Mouse (Mus musculus) embryonic fibroblast, embryonic 13.5 days (primary cell): Measurements from ENCODE around the gene 2210016F16Rik. TPM values are rescaled to one million over a fixed set of nuclear protein-coding genes. Genes with fewer than 3 reads are reported as not detected.
A peak's percentile ranks its signal among the peaks of the same experiment; 100 is the strongest.
"Not testable (repeated sequence)": the region's sequence is repeated elsewhere in the genome, so short reads cannot be mapped to it uniquely, and the experiment has no call there.

Source experiments
- H3K27ac ChIP-seq: 2 replicates; pipeline ENCODE4 v1.5.1; 2012; ENCODE audit warnings: low read length, control low read depth, inconsistent platforms; ENCODE audit not compliant: insufficient read depth
- H3K4me1 ChIP-seq: 2 replicates; pipeline ENCODE4 v1.6.1; 2011; ENCODE audit warnings: low read length; ENCODE audit not compliant: control insufficient read depth, insufficient read depth
- H3K4me3 ChIP-seq: 2 replicates; pipeline ENCODE4 v1.5.1; 2011; ENCODE audit warnings: mild to moderate bottlenecking, control low read depth, low read length; ENCODE audit not compliant: insufficient read depth
- CTCF ChIP-seq: IDR thresholded peaks from 2 replicates; pipeline ENCODE4 v1.5.1; 2011; ENCODE audit warnings: mild to moderate bottlenecking, control low read depth, low read length, moderate library complexity, borderline replicate concordance; ENCODE audit not compliant: insufficient read depth
- POLR2A ChIP-seq: IDR thresholded peaks from 2 replicates; pipeline ENCODE4 v1.6.1; 2011; ENCODE audit warnings: low read depth, mild to moderate bottlenecking, control low read depth, low read length, moderate library complexity
- polyA plus RNA-seq: library from polyadenylated mRNA; stranded (reverse); fragments of >200 nt; gene quantifications from 2 replicates; pipeline ENCODE4 v1.2.4, GENCODE M21; 2011; ENCODE audit warnings: low read depth; ENCODE audit not compliant: missing spikeins, insufficient read length

The 2210016F16Rik gene
- polyA plus RNA-seq, 1 experiment, result 17.3 TPM

DNA sequence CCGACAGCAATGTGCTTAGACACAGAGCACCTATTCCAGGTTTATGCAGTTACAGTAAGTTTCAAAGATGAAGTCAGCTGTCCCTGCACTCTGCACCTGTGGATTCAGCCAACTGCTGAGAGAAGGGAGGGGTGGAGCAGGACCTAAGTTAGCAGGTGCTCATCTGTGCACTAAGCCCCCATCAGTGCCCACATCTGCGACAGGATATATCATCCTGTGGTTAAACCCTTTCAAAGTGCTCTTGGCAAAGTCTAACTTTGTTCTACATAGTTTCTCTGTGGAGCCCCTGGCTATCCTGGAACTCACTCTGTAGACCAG lies 11.9 kb downstream of the 2210016F16Rik start:
- no peak overlapping the region for H3K27ac ChIP-seq
- no peak overlapping the region for H3K4me3 ChIP-seq
- TF ChIP-seq CTCF, result no peak
- TF ChIP-seq POLR2A, result no peak
- no peaks in the 10 kb centered on the region for H3K4me1 ChIP-seq

DNA sequence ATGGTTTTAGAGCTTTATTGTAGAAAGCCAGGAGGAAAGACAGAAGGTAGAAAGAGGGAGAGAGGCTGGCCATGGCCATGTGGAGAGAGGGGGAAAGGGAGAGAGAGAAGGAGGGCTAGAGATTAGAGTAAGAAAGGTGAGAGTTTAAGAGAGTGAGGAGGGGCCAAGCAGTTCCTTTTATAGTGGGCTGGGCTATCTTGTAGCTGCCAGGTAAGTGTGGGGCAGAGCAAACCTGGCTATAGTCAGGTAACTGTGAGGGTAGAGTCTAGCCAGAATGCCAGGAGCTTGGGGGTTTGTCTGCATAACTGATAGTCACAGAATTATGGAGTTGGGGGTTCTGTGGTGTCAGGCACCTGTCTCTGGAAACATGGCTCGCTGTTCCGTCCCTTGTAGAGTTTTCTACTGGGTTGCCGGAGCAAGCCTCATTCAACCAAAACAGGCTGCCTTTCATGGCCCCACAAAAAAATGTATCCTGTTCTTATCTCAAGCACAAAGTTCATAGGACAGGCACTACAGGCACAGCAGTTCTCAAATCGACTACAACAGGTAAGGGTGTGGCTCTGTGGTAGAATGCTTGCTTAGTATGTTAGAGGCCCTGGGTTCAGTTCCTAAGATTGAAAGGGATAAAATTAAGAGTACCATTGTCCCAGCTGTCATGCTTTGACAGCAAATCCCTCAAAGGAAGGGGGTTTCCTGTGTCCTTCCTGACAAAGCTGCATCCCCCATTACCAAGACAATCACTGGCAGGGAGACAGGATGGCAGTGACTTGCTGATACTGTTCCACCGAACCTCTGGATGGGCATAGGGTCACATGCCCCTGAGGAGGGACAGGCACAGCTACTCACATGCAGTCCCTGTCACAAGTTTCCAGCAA lies 12.5 kb downstream of the 2210016F16Rik start:
- no peak for TF ChIP-seq CTCF
- no peak for TF ChIP-seq POLR2A
- Histone ChIP-seq H3K4me3 (no peak overlapping the region), H3K4me1 (no peaks in the 10 kb centered on the region), H3K27ac (no peak overlapping the region)

DNA sequence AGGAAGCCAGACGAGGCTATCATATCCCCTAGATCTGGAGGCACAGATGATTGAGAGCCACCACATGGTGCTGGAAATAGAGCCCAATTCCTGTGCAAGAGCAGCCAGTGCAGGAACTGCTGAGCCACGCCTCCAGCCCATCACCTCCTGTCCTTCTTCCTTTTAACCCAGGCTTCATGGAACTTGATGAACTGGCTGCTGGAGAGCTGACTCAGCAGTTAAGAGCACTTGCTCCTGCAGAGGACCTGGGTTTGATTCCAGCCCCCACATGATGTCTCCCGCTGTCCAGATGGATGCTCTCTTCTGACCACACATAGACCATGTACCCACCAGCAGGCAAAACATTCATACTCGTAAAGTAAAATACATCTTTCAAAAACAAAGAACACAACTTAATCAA lies 16.2 kb downstream of the 2210016F16Rik start:
- no peak for TF ChIP-seq CTCF
- no peak for TF ChIP-seq POLR2A
- Histone ChIP-seq H3K4me3 (no peak overlapping the region), H3K4me1 (no peaks in the 10 kb centered on the region), H3K27ac (no peak overlapping the region)

DNA sequence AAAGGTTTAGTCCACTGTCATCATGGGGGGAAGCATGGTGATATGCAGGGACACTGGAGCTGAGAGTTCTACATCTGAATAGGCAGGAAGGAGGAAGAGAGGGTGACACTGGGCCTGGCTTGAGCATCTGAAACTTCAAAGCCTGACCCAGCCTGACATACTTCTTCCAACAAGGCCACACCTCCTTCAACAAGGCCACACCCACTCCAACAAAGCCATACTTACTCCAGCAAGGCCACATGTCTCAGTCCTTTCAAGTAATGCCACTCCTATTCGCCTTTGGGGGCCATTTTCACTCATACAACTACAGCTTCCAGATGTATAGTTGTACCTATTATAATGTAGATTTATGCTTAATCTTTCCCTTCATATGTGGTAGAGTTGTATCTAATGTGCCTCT lies 17.4 kb downstream of the 2210016F16Rik start:
- Histone ChIP-seq H3K4me3 (no peak overlapping the region), H3K4me1 (no peaks in the 10 kb centered on the region), H3K27ac (no peak overlapping the region)
- TF ChIP-seq CTCF, result no peak
- TF ChIP-seq POLR2A, result no peak

DNA sequence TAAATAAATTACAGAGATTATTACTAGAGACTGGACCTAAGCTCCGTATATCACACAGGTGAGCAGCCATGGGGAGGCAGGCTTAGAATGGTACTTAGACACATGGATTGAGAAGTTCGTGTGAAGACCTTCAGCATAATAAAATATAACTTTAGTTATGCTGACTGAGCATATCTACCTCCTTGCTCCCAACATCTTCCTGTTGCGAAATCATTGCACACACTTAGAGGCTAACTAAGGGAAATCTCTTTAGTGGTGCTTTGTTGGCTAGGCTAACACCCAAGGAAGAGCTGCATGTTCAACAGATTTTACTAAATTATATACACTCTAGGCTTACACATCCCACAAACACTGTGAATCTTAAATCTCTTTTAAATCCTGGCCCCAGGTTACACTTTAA lies 18.7 kb downstream of the 2210016F16Rik start:
- TF ChIP-seq CTCF (no peak), POLR2A (no peak)
- H3K27ac ChIP-seq, result no peak overlapping the region
- H3K4me1 ChIP-seq, result no peaks in the 10 kb centered on the region
- H3K4me3 ChIP-seq, result no peak overlapping the region

DNA sequence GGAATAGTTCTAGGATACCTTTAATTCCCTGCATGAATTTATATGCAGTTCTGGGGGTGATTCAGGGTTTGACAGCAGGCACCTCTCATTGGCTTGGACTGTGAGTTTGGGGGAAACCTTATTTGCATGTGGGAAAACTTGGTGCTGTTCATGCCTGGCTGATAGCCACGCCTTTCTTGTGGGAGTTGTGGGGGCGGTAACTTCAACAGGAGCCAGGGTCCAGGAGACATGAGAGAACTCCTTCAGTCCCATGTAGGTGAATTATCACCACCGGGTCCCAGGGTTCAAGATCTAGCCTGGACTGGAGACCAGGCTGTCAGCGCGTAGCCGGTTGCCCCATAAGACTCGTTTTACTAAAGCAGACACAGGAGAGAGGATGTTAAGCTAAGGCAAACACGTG lies 19.8 kb downstream of the 2210016F16Rik start:
- H3K4me3 ChIP-seq, result not testable (repeated sequence)

DNA sequence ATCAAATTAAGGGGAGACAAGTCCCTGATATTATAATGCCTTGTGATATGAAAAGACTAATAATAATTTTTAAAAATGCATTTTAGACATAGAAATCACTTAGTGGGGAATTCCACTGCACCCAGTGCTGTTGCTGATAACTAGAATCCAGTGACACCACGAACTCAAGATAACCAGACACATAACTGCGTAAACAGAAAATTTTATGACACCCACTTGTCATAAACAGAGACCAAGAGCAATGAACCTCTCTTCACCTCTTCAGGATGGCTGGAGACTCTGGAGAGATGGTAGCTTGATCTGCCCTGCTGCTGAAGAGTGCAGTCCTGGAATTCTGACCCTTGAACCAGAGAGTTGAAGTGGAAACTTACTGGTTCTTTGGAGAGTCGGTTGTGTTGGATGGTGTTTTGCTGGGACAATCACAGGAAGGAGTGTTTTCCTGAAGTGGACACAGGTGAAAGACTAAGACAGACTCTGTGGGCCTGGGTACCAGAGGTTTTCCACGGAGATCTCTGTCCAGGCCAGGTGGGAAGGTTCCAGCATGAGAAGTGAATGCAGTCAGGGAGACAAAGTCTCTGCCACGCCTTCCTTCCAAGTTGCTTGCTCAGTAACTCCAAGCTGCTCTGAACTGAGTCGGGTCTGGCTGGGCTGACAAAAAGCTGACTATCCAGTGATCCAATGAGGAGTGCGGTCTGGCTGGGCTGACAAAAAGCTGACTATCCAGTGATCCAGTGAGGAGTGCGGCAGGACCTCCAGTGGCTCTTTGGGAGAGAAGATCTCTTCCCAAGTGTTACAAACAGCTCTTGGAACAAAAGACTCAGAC lies 20.5 kb downstream of the 2210016F16Rik start:
- no peak for TF ChIP-seq POLR2A
- no peak for TF ChIP-seq CTCF
- no peaks in the 10 kb centered on the region for H3K4me1 ChIP-seq
- no peak overlapping the region for H3K4me3 ChIP-seq
- H3K27ac ChIP-seq, result no peak overlapping the region

More for the DNA sequence above, 19.8 kb downstream of the 2210016F16Rik start:
- not testable (repeated sequence) for H3K4me1 ChIP-seq, H3K27ac ChIP-seq

DNA sequence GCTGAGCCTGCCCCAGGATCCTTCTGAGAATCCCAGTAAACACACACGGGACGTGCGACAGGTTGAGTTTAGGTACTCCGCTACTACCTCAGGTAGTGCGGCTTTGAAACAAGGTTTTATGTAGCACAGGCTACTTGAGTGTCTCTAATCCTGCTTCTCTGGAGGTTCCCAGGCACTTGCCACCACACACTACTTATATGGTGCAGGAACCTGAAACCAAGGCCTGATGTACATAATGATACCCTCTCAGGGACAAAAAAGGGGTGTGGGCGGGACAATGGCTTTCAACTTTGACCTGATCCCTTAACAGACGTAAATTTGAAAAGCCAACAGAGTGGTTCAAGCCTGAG lies 25.7 kb downstream of the 2210016F16Rik start:
- no peaks in the 10 kb centered on the region for H3K4me1 ChIP-seq
- no peak for TF ChIP-seq CTCF
- TF ChIP-seq POLR2A, result peak; percentile 56
- H3K4me3 ChIP-seq, result peak overlapping the region; percentile 20; the same call in 1 of the 2 replicates
- H3K27ac ChIP-seq, result no peak overlapping the region

DNA sequence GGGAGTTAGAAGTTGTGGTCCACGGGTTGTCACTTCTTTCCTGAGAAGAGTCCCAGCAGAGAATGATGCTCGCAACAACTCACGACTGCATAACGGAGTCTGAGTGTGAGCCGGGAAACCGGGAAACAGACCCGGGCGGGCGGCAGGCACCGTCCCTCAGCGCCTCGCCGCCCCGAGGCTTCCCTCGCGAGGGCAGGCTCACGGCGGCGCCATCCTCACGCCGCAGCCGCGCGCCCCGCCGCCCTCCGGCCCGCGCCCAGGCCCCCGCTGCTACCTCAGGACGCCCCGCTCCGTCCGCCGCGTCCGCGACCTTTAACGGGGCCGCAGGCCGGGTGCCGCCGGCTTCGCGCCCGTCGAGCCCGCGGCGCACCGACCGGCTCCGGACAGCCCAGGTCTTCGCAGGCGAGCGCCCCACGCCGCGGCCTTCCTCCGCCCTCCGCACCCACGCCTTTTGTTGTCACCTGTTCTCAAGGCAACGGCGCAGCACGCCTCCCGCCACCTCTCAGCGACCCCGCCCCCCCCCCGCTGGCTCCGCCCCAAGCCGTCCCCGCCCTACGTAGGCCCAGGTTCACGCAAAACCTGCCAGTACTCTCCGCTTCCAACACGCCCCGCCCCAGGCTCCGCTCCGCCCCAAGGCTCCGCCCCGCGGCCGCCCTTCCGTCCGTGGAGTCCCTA lies 26.3 kb downstream of the 2210016F16Rik start, which contains the start of gene Kif27:
TSS of gene Kif27 (minus strand) at position 494 of the 675 bp plus-strand sequence.
- Histone ChIP-seq H3K4me3 (peak within 1 kb of the TSS; percentile 31), H3K4me1 (no peaks in the 10 kb centered on the region), H3K27ac (no peak within 1 kb of the TSS)
- TF ChIP-seq POLR2A, result no peak
- TF ChIP-seq CTCF, result no peak
